Mouse (Mus musculus): Measurements from ENCODE around the gene Smg6.

- no peak for TF ChIP-seq CTCF (IDR thresholded peaks at IDR 0.05; ENCODE audit: low read depth, low read length)
- no peak for TF ChIP-seq POLR2A (IDR thresholded peaks at IDR 0.05; ENCODE audit: insufficient read depth, low read length)
Observed at GRCm38 (mm10) chr11:75162591-75163080, 237.0 kb downstream of the Smg6 start.

Data from ES-Bruce4 (cell line).